Mouse (Mus musculus) heart, postnatal 4 days (tissue): ENCODE measurements around the gene Mrvi1. TPM values are rescaled to one million over a fixed set of nuclear protein-coding genes. Genes with fewer than 3 reads are reported as not detected.
"Not testable (repeated sequence)": the region's sequence is repeated elsewhere in the genome, so short reads cannot be mapped to it uniquely, and the experiment has no call there.

ENCODE experiments used
- DNase-seq: peaks from one replicate; pipeline ENCODE4 v3.0.0; 2021
- total RNA-seq, 2 experiments: library from RNA; stranded (reverse); gene quantifications; 2 replicates each; pipeline ENCODE4 v1.2.3; 2021

The Mrvi1 gene
- total RNA-seq, 2 experiments from 2014 or later, result 10.4 to 13.2 TPM

GRCm38 (mm10) chr7:110935815-110936762, 46.2 kb downstream of the Mrvi1 start:
- no peak for DNase-seq

GRCm38 (mm10) chr7:110933999-110934398, 48.3 kb downstream of the Mrvi1 start:
- DNase-seq, result no peak

DNA sequence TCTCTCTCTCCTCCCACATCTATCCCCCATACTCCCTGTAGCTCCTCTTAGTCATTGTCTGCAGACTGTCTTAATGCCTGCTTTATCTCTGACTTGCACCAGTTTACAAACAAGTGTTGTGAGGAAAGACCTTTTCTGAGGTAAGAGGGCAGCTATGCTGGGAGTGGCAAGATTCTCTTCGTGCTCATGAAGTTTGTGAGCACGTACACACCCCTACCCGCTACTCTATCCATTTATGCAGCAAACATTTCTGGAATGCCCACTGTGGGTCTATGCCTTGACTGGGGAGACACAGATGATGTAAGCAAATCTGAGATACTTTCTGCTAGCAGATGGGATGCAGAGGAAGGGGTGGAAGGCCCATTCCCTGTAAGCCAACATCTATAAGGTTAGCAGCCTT, 48.9 kb downstream of the Mrvi1 start:
- DNase-seq, result no peak

DNA sequence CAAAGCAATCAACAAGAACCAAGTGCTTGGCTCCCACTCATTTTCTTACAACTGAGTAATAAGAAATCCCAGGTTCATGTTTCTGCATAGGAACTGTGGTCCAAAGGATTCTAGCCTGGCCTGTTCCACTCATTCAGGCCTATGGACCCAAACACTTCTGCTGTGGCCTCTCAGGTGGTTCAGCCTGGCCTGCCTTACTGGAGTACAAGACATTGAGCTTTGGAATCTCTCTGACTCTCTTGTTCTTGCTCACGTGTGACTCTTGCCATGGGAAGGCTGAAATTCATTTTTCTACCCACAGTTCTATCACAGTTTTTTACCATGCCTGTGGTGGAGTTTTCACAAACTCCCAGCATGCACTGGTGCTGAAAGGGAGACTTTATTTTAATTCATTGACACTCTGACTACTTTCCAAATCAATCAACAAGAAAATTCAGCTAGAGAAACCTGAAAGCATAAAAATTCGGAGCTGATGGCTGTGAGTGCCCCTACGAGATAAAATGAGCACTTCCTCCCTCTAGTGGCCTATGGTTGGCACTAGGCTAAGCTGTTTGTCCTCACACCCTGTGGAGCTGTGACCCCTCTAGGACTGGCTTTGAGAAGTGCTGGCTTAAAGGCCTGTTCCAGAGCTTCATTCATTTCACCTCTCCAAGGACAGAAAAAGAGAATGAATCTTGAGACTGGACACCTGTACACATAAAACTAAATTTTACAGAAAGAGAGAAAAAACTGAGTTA, 52.0 kb downstream of the Mrvi1 start:
- DNase-seq, result peak; percentile 66

GRCm38 (mm10) chr7:110926562-110926961, 55.7 kb downstream of the Mrvi1 start:
- no peak for DNase-seq

DNA sequence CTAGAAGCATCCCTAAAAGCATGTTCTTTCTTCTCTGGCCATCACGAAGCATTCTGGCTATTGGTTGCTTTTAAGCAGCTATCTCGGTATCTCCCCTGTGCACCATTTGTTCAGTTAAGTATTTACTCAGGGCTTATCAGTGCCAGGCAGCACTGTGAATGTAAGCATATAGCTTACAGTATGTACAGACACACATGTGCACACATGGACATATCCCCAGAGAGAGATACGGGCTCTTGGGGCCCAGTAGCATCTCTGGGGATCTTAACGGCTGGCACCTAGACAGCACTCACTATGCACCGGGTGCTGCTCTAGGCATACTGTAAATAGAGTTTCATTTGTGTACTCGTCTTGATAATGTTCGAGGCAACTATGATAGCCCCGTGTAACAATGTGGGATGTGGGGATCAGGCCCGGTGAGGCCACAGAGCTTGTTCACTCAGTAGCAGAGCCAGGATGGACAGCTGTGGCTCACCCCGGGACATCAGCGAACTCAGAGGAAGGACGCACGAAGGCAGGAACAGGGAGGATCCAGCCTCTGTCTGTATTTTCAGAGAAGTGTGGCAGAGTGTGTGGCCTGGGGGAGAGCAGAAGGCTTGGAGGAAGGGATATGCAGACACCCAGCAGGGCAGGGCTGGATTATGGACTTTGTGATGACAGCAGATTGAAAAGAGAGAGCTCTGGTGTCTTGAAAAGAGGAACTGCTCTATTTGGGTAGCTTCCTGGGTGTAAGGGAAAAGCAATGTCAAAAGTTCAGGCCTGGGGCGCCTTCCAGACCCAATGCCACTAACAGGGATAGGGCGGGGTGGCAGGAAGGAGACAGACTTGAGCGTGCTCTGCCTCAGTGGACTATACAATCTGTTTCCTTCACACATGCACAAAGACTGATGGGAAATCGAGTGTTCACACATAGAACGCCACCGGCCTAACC, 61.7 kb downstream of the Mrvi1 start:
- DNase-seq, result no peak

- DNase-seq, result no peak
Observed at GRCm38 (mm10) chr7:110919721-110920120, 62.5 kb downstream of the Mrvi1 start.

DNA sequence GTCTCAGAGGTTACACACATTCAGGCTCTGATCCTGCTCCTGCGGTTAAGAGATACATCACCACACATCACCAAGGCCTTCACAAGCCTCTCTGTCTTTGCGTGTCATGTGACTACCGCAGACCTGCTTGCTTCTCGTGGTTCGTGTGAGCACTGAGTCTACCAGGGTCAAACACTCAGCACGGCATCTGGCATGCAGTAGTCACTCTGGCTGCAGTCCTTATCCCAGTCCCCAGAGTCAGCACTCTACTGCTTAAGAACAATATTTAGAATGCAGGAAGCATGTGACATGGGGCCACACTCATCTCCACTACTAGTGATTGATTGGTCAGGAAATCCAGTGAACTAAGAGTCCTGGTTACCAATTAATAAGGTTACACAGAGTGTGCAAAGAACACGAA, 66.3 kb downstream of the Mrvi1 start:
- DNase-seq, result no peak

- DNase-seq, result no peak
Observed at GRCm38 (mm10) chr7:110914531-110914930, 67.7 kb downstream of the Mrvi1 start.

DNA sequence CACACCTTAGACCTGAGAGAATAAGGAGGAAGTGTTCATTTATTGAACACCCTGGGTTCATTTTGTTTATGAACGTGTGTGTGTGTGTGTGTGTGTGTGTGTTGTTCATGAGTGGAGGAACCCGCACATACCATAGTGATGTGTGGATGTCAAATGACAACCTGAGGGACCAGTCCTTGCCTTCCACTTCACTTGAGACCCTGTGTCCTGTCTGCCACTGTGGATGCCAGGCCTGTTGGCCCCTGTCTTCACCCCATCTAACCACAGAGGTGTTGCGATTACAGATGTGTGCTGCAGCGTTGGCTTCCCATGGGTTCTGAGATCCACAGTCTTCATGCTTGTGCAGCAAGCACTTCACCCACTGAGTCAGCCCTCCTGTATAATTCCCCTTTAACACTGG, 68.5 kb downstream of the Mrvi1 start:
- DNase-seq, result no peak

- DNase-seq, result no peak
Observed at GRCm38 (mm10) chr7:110908209-110909144, 73.8 kb downstream of the Mrvi1 start.

GRCm38 (mm10) chr7:110906566-110906965, 75.7 kb downstream of the Mrvi1 start:
- DNase-seq, result no peak

DNA sequence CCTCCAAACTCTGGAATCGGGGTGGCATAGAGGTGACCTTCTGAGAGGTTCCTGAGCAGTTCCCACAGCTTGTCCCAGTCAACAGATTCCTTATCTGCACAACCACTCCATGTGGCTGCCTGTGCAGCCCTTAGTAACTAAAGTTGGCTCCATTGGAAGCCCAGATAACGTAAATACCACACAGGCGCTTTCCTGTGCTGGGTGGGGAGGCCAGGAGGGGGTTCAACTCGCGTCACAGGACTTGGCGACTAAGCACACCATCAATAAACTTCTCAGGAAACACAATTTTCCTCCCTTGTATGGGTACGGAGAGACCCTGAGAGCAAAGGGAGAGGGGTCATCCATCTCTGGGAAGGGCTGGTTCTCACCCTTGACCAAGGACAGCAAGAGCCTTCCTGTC, 79.0 kb downstream of the Mrvi1 start:
- DNase-seq, result peak; percentile 62

DNA sequence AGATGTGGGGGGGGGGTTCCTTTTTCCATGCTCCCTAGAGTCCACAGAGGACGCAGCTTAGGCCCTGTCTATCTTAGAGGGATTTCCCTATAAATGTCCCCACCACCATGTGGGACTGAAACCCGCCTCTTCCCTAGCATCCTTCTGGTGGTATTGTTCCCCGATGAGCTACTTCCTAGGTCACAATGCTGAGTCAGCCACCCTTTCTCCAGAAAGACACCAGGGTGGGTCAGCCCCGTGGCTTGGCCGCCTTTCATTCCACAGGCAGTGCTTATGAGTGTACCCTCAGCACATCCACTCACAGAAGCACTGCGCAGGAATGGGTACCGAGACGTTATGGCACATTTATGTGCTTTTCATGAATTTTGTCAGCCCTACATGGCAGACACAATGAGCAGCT, 85.1 kb downstream of the Mrvi1 start:
- DNase-seq, result no peak

DNA sequence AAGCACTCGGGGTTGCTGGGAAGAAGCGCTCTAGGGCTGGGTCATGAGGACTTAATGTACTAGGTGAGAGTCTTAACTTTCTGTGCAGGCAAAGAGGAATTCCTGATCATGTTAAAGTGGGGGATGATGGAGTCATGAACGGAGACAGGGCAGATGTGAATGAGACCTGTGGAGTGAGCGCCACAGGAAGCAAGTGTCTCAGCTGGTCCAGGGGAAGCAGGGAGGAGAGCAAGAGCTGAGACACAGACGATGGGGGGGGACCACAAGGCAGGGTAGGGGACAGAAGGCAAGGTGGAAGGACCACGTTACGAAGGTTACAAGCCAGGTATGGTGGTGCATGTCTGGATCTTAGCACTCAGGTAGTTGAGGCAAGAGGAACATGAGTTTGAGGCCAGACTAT, 85.8 kb downstream of the Mrvi1 start:
- DNase-seq, result no peak

- DNase-seq, result not testable (repeated sequence)
Observed at GRCm38 (mm10) chr7:110895772-110896171, 86.5 kb downstream of the Mrvi1 start.

GRCm38 (mm10) chr7:110894673-110895072, 87.6 kb downstream of the Mrvi1 start:
- DNase-seq, result no peak

DNA sequence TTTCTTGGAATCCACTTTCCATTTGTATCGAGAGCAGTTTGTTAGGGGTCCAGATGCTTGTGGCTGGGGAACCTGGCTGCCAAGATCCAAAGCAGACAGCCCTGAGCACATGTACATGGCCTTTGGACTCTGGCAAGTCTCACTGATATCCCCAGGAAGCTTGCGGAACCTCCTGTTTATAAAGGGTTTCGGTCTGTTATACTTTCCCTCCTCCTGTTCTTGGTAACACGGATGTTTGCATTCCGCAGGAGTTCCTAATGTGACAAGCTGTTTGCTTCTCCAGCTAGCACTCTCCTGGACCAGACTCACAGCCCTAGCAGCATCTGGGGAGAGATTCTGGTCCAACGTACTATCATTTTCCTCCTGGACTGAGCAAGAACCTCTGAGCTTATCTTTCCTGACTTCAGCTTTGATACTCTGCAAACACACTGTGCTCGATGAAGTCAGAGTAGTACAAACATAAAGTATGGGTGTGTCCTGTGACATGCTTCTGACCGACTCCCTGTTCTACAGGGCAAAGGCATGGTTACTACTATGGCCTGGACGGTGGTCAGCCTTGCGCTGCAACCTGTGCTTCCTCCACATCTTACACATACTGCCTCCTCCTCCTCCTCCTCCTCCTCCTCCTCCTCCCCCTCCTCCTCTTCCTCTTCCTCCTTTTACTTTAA, 88.2 kb downstream of the Mrvi1 start:
- DNase-seq, result no peak

DNA sequence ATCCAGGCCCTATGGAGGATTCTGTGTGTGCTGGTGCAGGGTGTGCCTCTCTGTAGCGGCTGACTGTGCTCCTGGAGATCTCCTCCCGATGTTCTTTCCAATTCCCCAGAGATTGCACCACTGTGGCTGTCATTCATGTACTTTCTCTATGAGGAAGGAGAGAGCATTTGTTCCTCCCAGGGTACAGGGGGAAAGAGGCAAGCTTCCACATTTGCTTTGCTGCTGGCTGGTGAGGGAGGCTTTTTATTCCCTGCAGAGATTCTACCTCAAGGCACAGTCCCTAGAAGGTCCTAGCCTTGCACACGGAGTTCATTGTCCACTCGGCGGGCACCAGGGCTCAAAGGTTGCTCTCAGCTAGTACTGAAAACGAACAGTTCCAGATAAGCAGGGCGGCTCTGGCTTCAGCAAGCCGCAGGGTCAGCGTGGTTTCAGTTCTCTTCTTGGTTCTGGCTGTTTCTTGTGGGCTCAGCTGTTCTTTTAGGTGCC, 90.7 kb downstream of the Mrvi1 start:
- peak; percentile 58 for DNase-seq

GRCm38 (mm10) chr7:110881746-110882333, 100.4 kb downstream of the Mrvi1 start:
- no peak for DNase-seq
